Mouse (Mus musculus): Measurements from ENCODE around the gene Ak3. TPM values are rescaled to one million over a fixed set of nuclear protein-coding genes. Genes with fewer than 3 reads are reported as not detected.
A peak's percentile ranks its signal among the peaks of the same experiment; 100 is the strongest.

The Ak3 gene
- polyA plus RNA-seq, 1 experiment: 22.1 TPM

- H3K4me3 ChIP-seq (ENCODE audit: insufficient read depth, poor library complexity, severe bottlenecking): no peak overlapping the region
- H3ac ChIP-seq (ENCODE audit: control insufficient read depth, insufficient read length, low read depth): no peak overlapping the region
- no peaks in the 10 kb centered on the region for H3K36me3 ChIP-seq (ENCODE audit: control insufficient read depth, insufficient read depth)
- peaks cover 19% of the 10 kb centered on the region for H3K79me2 ChIP-seq (ENCODE audit: control insufficient read depth, insufficient read depth)
- H3K27me3 ChIP-seq (ENCODE audit: control insufficient read depth, insufficient read depth, insufficient read length): no peaks in the 10 kb centered on the region
- no peak for TF ChIP-seq CTCF (IDR thresholded peaks at IDR 0.05; ENCODE audit: control insufficient read depth, insufficient read depth, insufficient read length)
- no peak for TF ChIP-seq MYOG (IDR thresholded peaks at IDR 0.05; ENCODE audit: control insufficient read depth, extremely low read depth, insufficient read length)
- no peak for TF ChIP-seq FOSL1 (IDR thresholded peaks at IDR 0.05; ENCODE audit: insufficient read depth, low read length, poor library complexity, severe bottlenecking)
- no peak for TF ChIP-seq MYOD1 (IDR thresholded peaks at IDR 0.05; ENCODE audit: control insufficient read depth, insufficient read length, low read depth)
- TF ChIP-seq MAX (IDR thresholded peaks at IDR 0.05): no peak
- no peak for TF ChIP-seq CEBPB (IDR thresholded peaks at IDR 0.05; ENCODE audit: low read depth)
- no peak for TF ChIP-seq USF1 (IDR thresholded peaks at IDR 0.05; ENCODE audit: low read depth)
- no peaks in the 10 kb centered on the region for H3K79me3 ChIP-seq (ENCODE audit: low read depth)
Observed at GRCm38 (mm10) chr19:29050186-29050980, 2.6 kb upstream of the Ak3 start.

GRCm38 (mm10) chr19:29049401-29050075 is 1.8 kb upstream of the Ak3 start:
- TF ChIP-seq MAX (IDR thresholded peaks at IDR 0.05) (no peak), FOSL1 (IDR thresholded peaks at IDR 0.05; ENCODE audit: insufficient read depth, low read length, poor library complexity, severe bottlenecking) (no peak), MYOD1 (IDR thresholded peaks at IDR 0.05; ENCODE audit: control insufficient read depth, insufficient read length, low read depth) (no peak), CEBPB (IDR thresholded peaks at IDR 0.05; ENCODE audit: low read depth) (peak; percentile 40), CTCF (IDR thresholded peaks at IDR 0.05; ENCODE audit: control insufficient read depth, insufficient read depth, insufficient read length) (no peak), MYOG (IDR thresholded peaks at IDR 0.05; ENCODE audit: control insufficient read depth, extremely low read depth, insufficient read length) (no peak)
- Histone ChIP-seq H3K4me3 (ENCODE audit: insufficient read depth, poor library complexity, severe bottlenecking) (no peak overlapping the region), H3K36me3 (ENCODE audit: control insufficient read depth, insufficient read depth) (no peaks in the 10 kb centered on the region), H3K27me3 (ENCODE audit: control insufficient read depth, insufficient read depth, insufficient read length) (no peaks in the 10 kb centered on the region), H3K79me3 (ENCODE audit: low read depth) (no peaks in the 10 kb centered on the region), H3K79me2 (ENCODE audit: control insufficient read depth, insufficient read depth) (peaks cover 22% of the 10 kb centered on the region), H3ac (ENCODE audit: control insufficient read depth, insufficient read length, low read depth) (no peak overlapping the region)

- Histone ChIP-seq H3K36me3 (ENCODE audit: control insufficient read depth, insufficient read depth) (no peaks in the 10 kb centered on the region), H3K27me3 (ENCODE audit: control insufficient read depth, insufficient read depth, insufficient read length) (no peaks in the 10 kb centered on the region), H3K79me3 (ENCODE audit: low read depth) (no peaks in the 10 kb centered on the region), H3K79me2 (ENCODE audit: control insufficient read depth, insufficient read depth) (peaks cover 26% of the 10 kb centered on the region), H3K4me3 (ENCODE audit: insufficient read depth, poor library complexity, severe bottlenecking) (peak overlapping the region; percentile 56), H3ac (ENCODE audit: control insufficient read depth, insufficient read length, low read depth) (peak overlapping the region; percentile 94)
- TF ChIP-seq MYOD1 (IDR thresholded peaks at IDR 0.05; ENCODE audit: control insufficient read depth, insufficient read length, low read depth): no peak
- no peak for TF ChIP-seq USF1 (IDR thresholded peaks at IDR 0.05; ENCODE audit: low read depth)
- no peak for TF ChIP-seq FOSL1 (IDR thresholded peaks at IDR 0.05; ENCODE audit: insufficient read depth, low read length, poor library complexity, severe bottlenecking)
- TF ChIP-seq CTCF (IDR thresholded peaks at IDR 0.05; ENCODE audit: control insufficient read depth, insufficient read depth, insufficient read length): no peak
- no peak for TF ChIP-seq MAX (IDR thresholded peaks at IDR 0.05)
- TF ChIP-seq MYOG (IDR thresholded peaks at IDR 0.05; ENCODE audit: control insufficient read depth, extremely low read depth, insufficient read length): no peak
- TF ChIP-seq CEBPB (IDR thresholded peaks at IDR 0.05; ENCODE audit: low read depth): no peak
Observed at GRCm38 (mm10) chr19:29046961-29047333, 814 bp downstream of the Ak3 start.

- Histone ChIP-seq H3K79me2 (ENCODE audit: control insufficient read depth, insufficient read depth) (peaks cover 26% of the 10 kb centered on the region), H3ac (ENCODE audit: control insufficient read depth, insufficient read length, low read depth) (no peak overlapping the region), H3K36me3 (ENCODE audit: control insufficient read depth, insufficient read depth) (no peaks in the 10 kb centered on the region), H3K4me3 (ENCODE audit: insufficient read depth, poor library complexity, severe bottlenecking) (no peak overlapping the region), H3K27me3 (ENCODE audit: control insufficient read depth, insufficient read depth, insufficient read length) (no peaks in the 10 kb centered on the region), H3K79me3 (ENCODE audit: low read depth) (no peaks in the 10 kb centered on the region)
- TF ChIP-seq CTCF (IDR thresholded peaks at IDR 0.05; ENCODE audit: control insufficient read depth, insufficient read depth, insufficient read length) (no peak), FOSL1 (IDR thresholded peaks at IDR 0.05; ENCODE audit: insufficient read depth, low read length, poor library complexity, severe bottlenecking) (no peak), USF1 (IDR thresholded peaks at IDR 0.05; ENCODE audit: low read depth) (no peak), MAX (IDR thresholded peaks at IDR 0.05) (no peak), CEBPB (IDR thresholded peaks at IDR 0.05; ENCODE audit: low read depth) (no peak), MYOG (IDR thresholded peaks at IDR 0.05; ENCODE audit: control insufficient read depth, extremely low read depth, insufficient read length) (no peak), MYOD1 (IDR thresholded peaks at IDR 0.05; ENCODE audit: control insufficient read depth, insufficient read length, low read depth) (no peak)
Observed at GRCm38 (mm10) chr19:29045956-29046650, 1.7 kb downstream of the Ak3 start.

- Histone ChIP-seq H3ac (ENCODE audit: control insufficient read depth, insufficient read length, low read depth) (no peak overlapping the region), H3K27me3 (ENCODE audit: control insufficient read depth, insufficient read depth, insufficient read length) (no peaks in the 10 kb centered on the region), H3K4me3 (ENCODE audit: insufficient read depth, poor library complexity, severe bottlenecking) (no peak overlapping the region), H3K36me3 (ENCODE audit: control insufficient read depth, insufficient read depth) (no peaks in the 10 kb centered on the region), H3K79me2 (ENCODE audit: control insufficient read depth, insufficient read depth) (peaks cover 26% of the 10 kb centered on the region), H3K79me3 (ENCODE audit: low read depth) (no peaks in the 10 kb centered on the region)
- TF ChIP-seq CEBPB (IDR thresholded peaks at IDR 0.05; ENCODE audit: low read depth): no peak
- TF ChIP-seq FOSL1 (IDR thresholded peaks at IDR 0.05; ENCODE audit: insufficient read depth, low read length, poor library complexity, severe bottlenecking): no peak
- no peak for TF ChIP-seq CTCF (IDR thresholded peaks at IDR 0.05; ENCODE audit: control insufficient read depth, insufficient read depth, insufficient read length)
- TF ChIP-seq MYOG (IDR thresholded peaks at IDR 0.05; ENCODE audit: control insufficient read depth, extremely low read depth, insufficient read length): no peak
- no peak for TF ChIP-seq MYOD1 (IDR thresholded peaks at IDR 0.05; ENCODE audit: control insufficient read depth, insufficient read length, low read depth)
- TF ChIP-seq USF1 (IDR thresholded peaks at IDR 0.05; ENCODE audit: low read depth): no peak
- no peak for TF ChIP-seq MAX (IDR thresholded peaks at IDR 0.05)
Observed at GRCm38 (mm10) chr19:29045369-29045768, 2.4 kb downstream of the Ak3 start.

All from C2C12 (cell line).